In genomic region chr11:40074317-40074716, GRCm38 (mm10) we compare ENCODE assay signal across 25 mouse cellular contexts.
DNase-seq lines count a peak whose midpoint lies in the region; ATAC-seq and TF ChIP-seq lines count a peak whose summit lies in the region.
"Had no signal": no experiment of that assay in that cellular context is flagged by ENCODE, and none has a peak within 500 bp of the region (broad histone marks: within the 10 kb centered on the region; RNA-seq: fewer than 3 reads in every experiment).

No protein-coding gene starts in this region.

- WGBS in embryonic facial prominence, embryonic 12.5 days = 92% methylated on average over 2 of the region's 2 CpGs
- WGBS in embryonic facial prominence, embryonic 10.5 days = 94% methylated on average over 2 of the region's 2 CpGs
- 89% methylated on average over 2 of the region's 2 CpGs for WGBS in lung, embryonic 15.5 days
- WGBS in lung, postnatal 0 days = 88% methylated on average over 2 of the region's 2 CpGs
- 94% methylated on average over 2 of the region's 2 CpGs for WGBS in stomach, embryonic 14.5 days
- 97% methylated on average over 2 of the region's 2 CpGs for WGBS in stomach, postnatal 0 days

- no peak for TF ChIP-seq EP300 in lung, postnatal 0 days (IDR thresholded peaks at IDR 0.05)
- no peak for TF ChIP-seq EP300 in stomach, postnatal 0 days (optimal IDR thresholded peaks at IDR 0.05)

- 0 out of 2 replicates have a peak, but pooled peaks have one; percentile 64 for ATAC-seq in embryonic facial prominence, embryonic 12.5 days (ENCODE audit: insufficient number of reproducible peaks, insufficient read depth, low FRiP score, low TSS enrichment)
- 0 out of 2 replicates have a peak, but pooled peaks have one; percentile 31 for ATAC-seq in lung, embryonic 15.5 days (ENCODE audit: borderline replicate concordance, extremely low read depth, low FRiP score, low TSS enrichment)
- ATAC-seq in lung, postnatal 0 days = no peak
- peak; percentile 46; the same call in 1 of the 2 replicates for ATAC-seq in stomach, embryonic 14.5 days (ENCODE audit: insufficient number of reproducible peaks, insufficient read depth, low FRiP score, low read depth)
- no peak for ATAC-seq in stomach, postnatal 0 days (ENCODE audit: low FRiP score, low TSS enrichment)
- ATAC-seq: activated CD4-positive, CD25-positive, alpha-beta regulatory T cell, adult 4 months; CD4-positive, CD25-positive, alpha-beta regulatory T cell, adult 4 months; forebrain, embryonic 14.5 days; forebrain, embryonic 16.5 days; Patski had no signal

- no peak overlapping the region for H3K9ac ChIP-seq in embryonic facial prominence, embryonic 12.5 days
- no peak overlapping the region for H3K9ac ChIP-seq in lung, embryonic 15.5 days
- H3K9ac ChIP-seq in lung, postnatal 0 days (replicated peaks; ENCODE audit: low read depth) = no peak overlapping the region
- no peak overlapping the region for H3K9ac ChIP-seq in stomach, embryonic 14.5 days (replicated peaks; ENCODE audit: low read depth, low read length)
- H3K9ac ChIP-seq in stomach, postnatal 0 days (ENCODE audit: low read length) = no peak overlapping the region
- H3K9ac ChIP-seq: forebrain, embryonic 12.5 days had no signal

- H3K9me3 ChIP-seq in embryonic facial prominence, embryonic 12.5 days = no peaks in the 10 kb centered on the region
- H3K9me3 ChIP-seq in embryonic facial prominence, embryonic 10.5 days = no peaks in the 10 kb centered on the region
- no peaks in the 10 kb centered on the region for H3K9me3 ChIP-seq in lung, embryonic 15.5 days
- no peaks in the 10 kb centered on the region for H3K9me3 ChIP-seq in lung, postnatal 0 days (ENCODE audit: low read length)
- no peaks in the 10 kb centered on the region for H3K9me3 ChIP-seq in stomach, embryonic 14.5 days (ENCODE audit: control insufficient read depth, low read depth, low read length)
- H3K9me3 ChIP-seq in stomach, postnatal 0 days (ENCODE audit: control insufficient read depth, low read length) = no peaks in the 10 kb centered on the region
- H3K9me3 ChIP-seq: forebrain, embryonic 10.5 days; forebrain, embryonic 12.5 days; G1E had no signal

- H3K36me3 ChIP-seq in embryonic facial prominence, embryonic 12.5 days = no peaks in the 10 kb centered on the region
- no peaks in the 10 kb centered on the region for H3K36me3 ChIP-seq in embryonic facial prominence, embryonic 10.5 days (replicated peaks)
- no peaks in the 10 kb centered on the region for H3K36me3 ChIP-seq in lung, embryonic 15.5 days
- H3K36me3 ChIP-seq in lung, postnatal 0 days (ENCODE audit: insufficient read depth, low read length) = no peaks in the 10 kb centered on the region
- H3K36me3 ChIP-seq in stomach, embryonic 14.5 days (ENCODE audit: control insufficient read depth, insufficient read depth, low read length) = no peaks in the 10 kb centered on the region
- no peaks in the 10 kb centered on the region for H3K36me3 ChIP-seq in stomach, postnatal 0 days (ENCODE audit: control insufficient read depth, insufficient read depth, low read length)
- H3K36me3 ChIP-seq: forebrain, embryonic 10.5 days; forebrain, embryonic 12.5 days; G1E had no signal

- H3K4me2 ChIP-seq in embryonic facial prominence, embryonic 12.5 days (replicated peaks) = no peak overlapping the region
- H3K4me2 ChIP-seq in lung, embryonic 15.5 days = no peak overlapping the region
- H3K4me2 ChIP-seq in lung, postnatal 0 days (replicated peaks; ENCODE audit: low read depth, low read length) = no peak overlapping the region
- H3K4me2 ChIP-seq in stomach, embryonic 14.5 days (replicated peaks; ENCODE audit: low read depth, low read length) = no peak overlapping the region
- H3K4me2 ChIP-seq in stomach, postnatal 0 days (replicated peaks; ENCODE audit: low read depth) = no peak overlapping the region
- H3K4me2 ChIP-seq: forebrain, embryonic 12.5 days had no signal

- no peak for TF ChIP-seq CTCF in lung, postnatal 0 days (IDR thresholded peaks at IDR 0.05)
- no peak for TF ChIP-seq CTCF in stomach, postnatal 0 days (IDR thresholded peaks at IDR 0.05; ENCODE audit: low read depth)

- no peaks in the 10 kb centered on the region for H3K27me3 ChIP-seq in embryonic facial prominence, embryonic 12.5 days
- H3K27me3 ChIP-seq in embryonic facial prominence, embryonic 10.5 days (replicated peaks; ENCODE audit: low read depth, poor library complexity, severe bottlenecking) = no peaks in the 10 kb centered on the region
- no peaks in the 10 kb centered on the region for H3K27me3 ChIP-seq in lung, embryonic 15.5 days
- no peaks in the 10 kb centered on the region for H3K27me3 ChIP-seq in lung, postnatal 0 days (replicated peaks; ENCODE audit: insufficient read depth, low read length)
- no peaks in the 10 kb centered on the region for H3K27me3 ChIP-seq in stomach, embryonic 14.5 days (ENCODE audit: control insufficient read depth, insufficient read depth, low read length)
- H3K27me3 ChIP-seq in stomach, postnatal 0 days (ENCODE audit: control insufficient read depth, insufficient read depth, low read length) = no peaks in the 10 kb centered on the region
- H3K27me3 ChIP-seq: CH12.LX; forebrain, embryonic 12.5 days; Patski had no signal

- H3K4me3 ChIP-seq in embryonic facial prominence, embryonic 12.5 days = no peak overlapping the region
- no peak overlapping the region for H3K4me3 ChIP-seq in embryonic facial prominence, embryonic 10.5 days
- no peak overlapping the region for H3K4me3 ChIP-seq in lung, embryonic 15.5 days
- H3K4me3 ChIP-seq in lung, postnatal 0 days (ENCODE audit: low read depth, low read length) = no peak overlapping the region
- no peak overlapping the region for H3K4me3 ChIP-seq in stomach, embryonic 14.5 days (ENCODE audit: low read depth, low read length)
- no peak overlapping the region for H3K4me3 ChIP-seq in stomach, postnatal 0 days (ENCODE audit: low read depth, low read length)
- H3K4me3 ChIP-seq: erythroblast, embryonic 14.5 days; forebrain, embryonic 10.5 days; forebrain, embryonic 12.5 days had no signal

- no peak for DNase-seq in embryonic facial prominence, embryonic 10.5 days (ENCODE audit: low spot score)
- DNase-seq in lung, postnatal 0 days (ENCODE audit: low spot score) = no peak
- DNase-seq in stomach, postnatal 0 days (ENCODE audit: low spot score) = no peak
- DNase-seq: adrenal gland, adult 8-10 months; adrenal gland, postnatal 14 days; adrenal gland, postnatal 36 days; B cell, adult 2 months; cerebellum, adult 11-12 months; cerebellum, adult 2 months; cerebellum, adult 9-10 months; cerebellum, postnatal 10 days; cerebellum, postnatal 25 days had no signal

- H3K4me1 ChIP-seq in embryonic facial prominence, embryonic 12.5 days = no peaks in the 10 kb centered on the region
- no peaks in the 10 kb centered on the region for H3K4me1 ChIP-seq in embryonic facial prominence, embryonic 10.5 days
- H3K4me1 ChIP-seq in lung, embryonic 15.5 days = no peaks in the 10 kb centered on the region
- H3K4me1 ChIP-seq in lung, postnatal 0 days (ENCODE audit: insufficient read depth, low read depth, low read length) = no peaks in the 10 kb centered on the region
- H3K4me1 ChIP-seq in stomach, embryonic 14.5 days (ENCODE audit: control insufficient read depth, insufficient read depth, low read length) = no peaks in the 10 kb centered on the region
- H3K4me1 ChIP-seq in stomach, postnatal 0 days (replicated peaks; ENCODE audit: control insufficient read depth, insufficient read depth) = no peaks in the 10 kb centered on the region
- H3K4me1 ChIP-seq: forebrain, embryonic 10.5 days; forebrain, embryonic 12.5 days had no signal

- no peak overlapping the region for H3K27ac ChIP-seq in embryonic facial prominence, embryonic 12.5 days
- no peak overlapping the region for H3K27ac ChIP-seq in embryonic facial prominence, embryonic 10.5 days (replicated peaks)
- no peak overlapping the region for H3K27ac ChIP-seq in lung, embryonic 15.5 days
- H3K27ac ChIP-seq in lung, postnatal 0 days (ENCODE audit: low read length) = no peak overlapping the region
- H3K27ac ChIP-seq in stomach, embryonic 14.5 days (ENCODE audit: low read length) = no peak overlapping the region
- no peak overlapping the region for H3K27ac ChIP-seq in stomach, postnatal 0 days (replicated peaks)
- H3K27ac ChIP-seq: forebrain, embryonic 10.5 days; forebrain, embryonic 12.5 days had no signal

Comparison
In these comparisons a context has a peak if more than half of its experiments do, and no peak if none do; other contexts are left out.
1. ATAC-seq: peak in embryonic facial prominence, embryonic 12.5 days (single experiment), lung, embryonic 15.5 days (single experiment) and stomach, embryonic 14.5 days (single experiment); none in lung, postnatal 0 days (single experiment) and stomach, postnatal 0 days (single experiment).